Mouse (Mus musculus) kidney, postnatal 10 days (tissue): ENCODE measurements around the gene F930015N05Rik.

Experiments
- DNase-seq: peaks from one replicate; pipeline ENCODE4 v3.0.0; 2021; ENCODE audit warnings: mixed read lengths

The F930015N05Rik gene

DNA sequence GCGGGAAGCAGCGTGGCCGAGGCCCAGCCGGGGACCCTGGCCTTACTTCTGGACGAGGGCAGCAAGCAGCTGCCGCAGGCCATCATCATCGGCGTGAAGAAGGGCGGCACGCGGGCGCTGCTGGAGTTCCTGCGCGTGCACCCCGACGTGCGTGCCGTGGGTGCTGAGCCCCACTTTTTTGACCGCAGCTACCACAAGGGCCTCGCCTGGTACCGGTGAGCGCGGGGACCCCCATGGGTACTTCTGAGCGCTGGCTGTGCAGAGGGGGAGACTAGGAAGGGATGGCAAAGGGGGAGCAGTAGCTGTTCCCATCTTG is at the start of gene F930015N05Rik:
F930015N05Rik (minus strand) TSS at position 242 of the 316 bp plus-strand sequence.
- no peak for DNase-seq

DNA sequence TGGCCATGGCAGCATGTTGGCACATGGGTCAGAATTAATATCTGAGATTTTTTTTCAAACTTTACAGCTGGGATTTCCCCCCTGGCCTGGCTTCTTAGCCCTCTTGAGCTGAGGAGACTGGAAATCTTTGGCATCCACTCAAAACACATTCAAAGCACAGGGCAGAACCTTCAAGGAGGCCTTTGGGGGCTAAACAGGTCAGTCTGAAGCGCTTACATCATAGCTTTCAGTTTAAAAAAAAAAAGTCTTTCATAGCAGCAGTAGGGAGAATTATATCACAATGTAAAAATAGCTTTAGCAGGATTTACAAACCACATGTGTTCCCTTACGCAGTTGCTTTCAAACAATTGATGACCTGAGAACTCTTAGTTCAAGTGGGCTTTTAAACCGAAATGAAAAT is 45.0 kb upstream of the F930015N05Rik start:
- DNase-seq: no peak

DNA sequence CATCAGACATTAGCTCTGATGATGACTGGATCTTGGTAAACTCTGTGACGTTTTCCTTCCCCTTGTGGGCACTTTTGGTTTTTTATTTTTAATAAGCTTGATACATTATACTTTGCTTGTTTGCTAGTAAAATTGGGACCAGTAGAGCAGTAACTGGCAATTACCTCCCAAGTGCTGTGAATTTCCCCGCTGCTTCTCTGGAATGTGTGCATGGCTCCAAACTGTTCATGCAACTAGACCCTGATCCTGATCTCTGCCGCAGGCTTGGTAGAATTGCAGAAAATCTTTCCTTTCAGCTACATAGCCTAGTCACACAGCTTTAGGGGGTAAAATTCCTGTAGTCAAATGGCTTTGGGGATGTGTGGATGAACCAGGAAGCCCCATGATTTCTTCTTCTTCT is 37.2 kb upstream of the F930015N05Rik start:
- no peak for DNase-seq

DNA sequence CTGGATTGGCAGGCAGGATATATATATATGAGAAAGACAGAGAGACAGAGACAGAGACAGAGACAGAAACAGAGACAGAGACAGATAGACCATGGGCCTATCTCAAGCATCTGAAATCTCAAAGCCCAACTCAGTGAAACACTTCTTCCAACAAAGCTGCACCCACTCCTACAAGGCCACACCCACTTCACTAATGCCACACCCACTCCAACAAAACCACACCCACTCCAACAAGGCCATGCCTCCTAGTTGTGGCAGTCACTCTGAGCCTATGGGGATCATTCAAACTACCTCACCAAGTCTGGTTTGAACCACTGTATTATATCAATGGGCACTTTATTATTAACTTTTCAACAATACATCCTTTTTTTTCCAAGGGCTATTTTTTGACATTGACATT is 34.2 kb upstream of the F930015N05Rik start:
- no peak for DNase-seq

DNA sequence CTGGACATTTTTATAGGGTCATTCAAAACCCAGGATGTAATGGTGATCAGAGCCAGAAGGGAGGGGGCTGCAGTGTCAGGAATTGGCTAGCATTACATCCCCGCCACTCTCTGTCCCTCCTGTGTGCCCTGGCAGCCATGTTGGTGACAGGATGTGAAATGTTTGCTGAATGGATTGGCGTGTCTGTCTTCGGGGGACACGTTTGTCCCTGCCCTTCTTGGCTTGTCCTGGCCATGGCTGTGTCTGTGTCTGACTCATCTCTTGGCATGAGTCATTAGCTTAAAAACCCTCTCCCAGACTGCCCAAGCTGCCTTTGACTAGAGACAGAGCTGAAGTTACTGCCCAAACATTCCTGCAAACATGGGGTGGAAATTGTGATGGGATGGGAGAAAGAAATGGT is 32.3 kb upstream of the F930015N05Rik start:
- DNase-seq: no peak

DNA sequence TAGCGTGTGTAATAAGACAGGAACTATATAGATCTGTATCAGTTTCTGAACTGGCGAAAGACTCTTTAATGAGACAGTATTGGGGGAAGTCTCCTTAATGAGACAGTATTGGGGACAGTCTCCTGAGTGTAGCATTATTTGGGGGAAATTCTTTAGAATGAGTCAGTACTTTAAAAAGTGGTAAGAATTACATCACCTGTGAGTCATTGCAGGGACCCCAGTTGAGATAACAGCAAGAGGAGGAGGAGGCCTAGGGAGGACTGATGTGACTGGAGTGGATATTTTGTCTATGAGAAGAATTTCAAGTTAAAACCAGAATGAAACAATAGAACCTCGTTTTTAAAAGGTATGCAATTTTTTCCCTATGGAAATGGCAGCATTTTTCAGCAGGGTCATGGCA is 25.3 kb upstream of the F930015N05Rik start:
- DNase-seq: no peak

DNA sequence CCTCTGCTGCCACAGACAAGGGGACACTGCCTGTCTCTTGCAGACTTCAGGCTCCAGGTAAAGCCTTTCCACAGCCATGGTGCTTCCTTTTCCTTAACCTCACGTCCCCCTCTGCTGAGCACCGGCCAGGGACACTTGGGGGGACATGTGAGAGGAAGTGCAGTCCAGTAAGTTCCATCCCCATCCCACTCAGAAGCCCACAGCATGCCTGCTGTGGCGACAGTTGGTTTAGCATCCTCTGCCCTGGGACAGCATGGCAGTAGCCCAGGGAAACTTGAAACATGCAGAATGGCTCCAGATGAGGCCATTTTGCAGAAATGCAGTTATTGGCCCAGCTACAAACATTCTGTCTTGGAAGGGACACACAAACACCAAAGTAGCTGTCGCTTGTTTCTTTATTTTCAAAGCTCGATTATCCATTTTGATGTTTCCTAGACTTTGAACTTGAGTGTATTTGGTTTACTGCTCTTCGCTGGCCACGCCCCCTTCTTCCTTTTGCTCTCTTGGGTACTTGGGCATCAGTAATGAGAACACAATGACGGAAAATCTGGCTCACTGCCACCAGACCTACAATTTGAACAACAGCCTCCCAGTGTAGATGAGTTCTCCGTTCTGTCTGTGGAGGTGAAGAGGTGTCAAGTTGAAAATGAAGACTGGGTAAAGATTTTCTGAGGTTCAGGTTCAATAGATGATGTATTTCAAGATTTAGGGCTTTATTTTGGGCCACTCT is 12.3 kb upstream of the F930015N05Rik start:
- DNase-seq: no peak

DNA sequence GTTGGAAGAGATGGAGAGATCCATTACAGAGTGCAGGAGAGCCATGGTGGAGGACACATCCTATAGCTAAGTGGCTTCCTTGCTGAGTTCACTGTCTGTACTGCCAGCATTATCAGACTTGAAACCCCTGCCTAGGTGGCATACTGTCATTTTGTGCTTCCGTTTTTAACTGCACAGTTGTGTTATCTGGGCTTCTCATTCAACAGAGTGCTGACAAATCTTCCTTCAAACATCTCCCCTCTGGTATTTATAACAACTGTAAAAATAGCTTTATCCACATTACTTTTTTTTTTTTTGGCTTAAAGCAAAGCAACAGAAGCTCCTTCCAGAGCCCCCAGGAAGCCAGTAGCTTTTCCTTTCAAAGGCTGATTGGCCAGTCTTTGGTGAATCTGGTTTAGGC is 8.8 kb upstream of the F930015N05Rik start:
- no peak for DNase-seq

DNA sequence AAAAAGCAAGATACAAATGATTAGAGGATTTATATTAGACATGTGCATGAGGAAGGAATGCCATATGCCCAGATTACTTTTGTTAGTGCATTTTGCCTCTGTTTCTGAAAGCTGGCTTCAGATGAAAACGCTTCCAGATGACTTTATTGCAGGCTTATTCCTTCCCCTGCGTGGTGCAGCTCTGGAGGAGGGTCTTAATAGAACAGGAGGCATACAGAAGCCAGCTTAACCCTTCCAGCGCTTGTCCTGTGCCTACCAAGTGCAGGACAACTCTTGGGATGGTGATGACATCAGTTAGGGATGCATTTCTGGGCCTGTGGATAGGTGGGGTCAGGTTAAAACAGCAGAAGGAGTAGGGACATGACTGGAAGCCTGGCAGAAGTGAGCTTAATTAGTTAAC is 6.2 kb upstream of the F930015N05Rik start:
- DNase-seq: no peak

DNA sequence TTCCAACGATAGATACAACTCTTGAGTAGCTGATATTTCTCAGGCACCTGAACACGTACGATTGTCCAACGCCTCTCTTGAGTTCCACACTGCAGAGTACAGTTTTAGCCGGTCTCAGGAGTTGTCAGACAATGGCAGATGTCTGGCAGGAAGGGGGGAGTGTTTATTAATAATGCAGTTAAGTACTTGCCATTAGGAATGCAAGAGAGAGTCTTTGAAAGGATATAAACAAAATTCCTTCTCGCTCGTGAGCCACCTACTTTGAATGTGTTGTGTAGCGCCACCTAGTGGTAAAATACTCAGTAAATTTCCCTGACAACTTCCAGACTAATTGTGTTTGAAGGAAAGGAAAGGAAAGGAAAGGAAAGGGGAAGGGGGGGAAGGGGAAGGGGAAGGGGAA is 5.7 kb upstream of the F930015N05Rik start:
- DNase-seq: peak; percentile 45

DNA sequence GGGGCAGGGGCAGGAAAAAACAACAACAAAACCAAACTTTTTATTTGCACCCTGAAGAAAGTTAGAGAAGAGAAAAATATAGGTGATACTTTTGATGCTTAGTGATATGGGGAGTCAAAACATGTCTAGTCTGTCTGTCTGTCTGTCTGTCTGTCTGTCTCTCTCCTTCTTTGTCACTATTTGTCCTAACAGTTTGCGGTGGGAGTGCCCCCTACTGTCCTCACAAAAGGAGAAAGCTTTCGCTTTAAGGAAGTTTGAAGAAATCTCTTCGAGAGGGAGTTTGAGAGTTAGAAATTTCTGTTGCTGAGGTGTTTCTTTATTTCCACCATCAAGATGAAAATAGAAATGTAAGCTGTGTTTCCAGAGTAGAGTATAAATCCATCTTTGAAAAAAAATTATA is 2.5 kb upstream of the F930015N05Rik start:
- DNase-seq: peak; percentile 18

DNA sequence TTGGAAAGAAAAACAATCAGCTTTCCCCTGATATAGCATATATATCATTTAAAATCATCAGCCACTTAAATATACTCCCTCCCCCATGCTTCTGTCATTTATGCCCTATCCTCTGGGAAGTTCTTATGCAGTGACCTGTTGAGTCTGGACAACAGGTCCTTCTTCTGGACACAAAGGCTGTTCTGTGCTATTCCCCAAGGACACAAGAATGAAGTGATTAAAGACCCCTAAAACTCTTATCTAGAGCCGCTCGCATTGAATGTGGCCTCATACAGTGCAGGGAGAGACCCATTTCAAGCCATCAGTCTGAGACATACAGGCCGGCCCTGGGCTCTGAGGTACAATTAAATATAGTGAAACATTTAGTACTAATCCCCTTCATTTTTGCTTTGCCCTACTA is 1.3 kb upstream of the F930015N05Rik start:
- no peak for DNase-seq

DNA sequence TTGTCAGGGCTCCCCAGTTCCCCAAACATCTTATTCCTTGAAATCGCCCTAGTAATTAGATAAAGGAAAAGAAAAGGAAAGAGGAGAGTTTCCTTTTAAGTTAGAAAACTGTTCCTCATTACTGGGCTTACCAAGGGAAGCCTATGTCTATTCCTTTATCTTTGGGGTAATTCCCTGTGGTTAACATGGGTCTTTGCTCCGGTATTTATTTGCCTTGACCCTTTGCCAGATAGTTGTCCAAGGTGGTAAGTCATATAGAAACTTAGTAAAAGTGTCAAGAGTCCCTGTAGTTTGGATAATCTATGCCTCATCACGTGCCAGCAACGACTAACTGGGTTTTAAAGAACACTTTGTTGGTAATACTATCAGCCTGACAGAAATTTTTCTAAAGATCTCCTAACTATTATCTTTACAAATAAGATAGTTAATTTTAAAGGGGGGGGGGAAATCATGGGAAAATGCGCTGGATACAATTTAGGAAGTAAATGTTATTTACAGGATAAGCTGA is 392 bp upstream of the F930015N05Rik start:
- no peak for DNase-seq

DNA sequence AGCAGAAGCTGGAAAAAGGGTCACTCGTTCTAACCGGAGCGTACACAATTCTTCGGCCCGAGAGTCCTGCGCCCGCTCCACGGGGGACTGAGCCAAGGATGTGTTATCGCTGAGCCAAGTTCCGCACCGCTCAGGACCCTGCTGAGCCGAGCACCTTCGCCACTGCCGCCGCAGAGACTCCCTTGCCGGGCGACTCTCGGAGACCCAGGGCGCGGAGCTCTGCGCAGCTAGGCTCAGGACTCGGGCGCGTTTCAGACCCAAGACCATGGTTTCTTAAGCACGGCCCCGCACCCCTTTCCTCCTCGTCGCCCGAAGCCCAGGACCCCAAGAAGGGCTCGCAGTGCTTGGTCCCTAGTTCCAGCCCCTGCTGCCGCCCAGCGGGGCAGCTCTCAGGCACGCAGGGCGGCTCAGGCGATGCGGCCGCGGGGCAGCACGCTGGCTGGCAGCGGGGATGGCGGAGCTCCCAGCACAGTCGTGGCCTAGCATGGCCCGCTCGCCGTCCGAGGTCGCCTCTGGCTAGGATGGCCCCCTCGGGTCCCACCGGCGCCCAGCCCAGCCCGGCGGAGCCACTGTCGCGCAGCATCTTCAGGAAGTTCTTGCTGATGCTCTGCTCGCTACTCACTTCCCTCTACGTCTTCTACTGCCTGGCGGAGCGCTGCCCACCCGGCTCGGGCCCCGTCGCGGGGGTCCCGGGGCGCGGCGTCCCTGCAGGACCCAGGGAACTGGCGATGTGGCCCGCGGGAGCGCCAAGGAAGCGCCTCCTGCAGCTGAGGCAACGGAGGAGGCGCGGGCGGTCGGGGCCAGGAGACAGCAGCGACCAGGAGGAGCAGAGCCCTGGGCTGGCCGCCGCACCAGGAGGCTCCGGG is 674 bp downstream of the F930015N05Rik start:
- peak; percentile 56 for DNase-seq

DNA sequence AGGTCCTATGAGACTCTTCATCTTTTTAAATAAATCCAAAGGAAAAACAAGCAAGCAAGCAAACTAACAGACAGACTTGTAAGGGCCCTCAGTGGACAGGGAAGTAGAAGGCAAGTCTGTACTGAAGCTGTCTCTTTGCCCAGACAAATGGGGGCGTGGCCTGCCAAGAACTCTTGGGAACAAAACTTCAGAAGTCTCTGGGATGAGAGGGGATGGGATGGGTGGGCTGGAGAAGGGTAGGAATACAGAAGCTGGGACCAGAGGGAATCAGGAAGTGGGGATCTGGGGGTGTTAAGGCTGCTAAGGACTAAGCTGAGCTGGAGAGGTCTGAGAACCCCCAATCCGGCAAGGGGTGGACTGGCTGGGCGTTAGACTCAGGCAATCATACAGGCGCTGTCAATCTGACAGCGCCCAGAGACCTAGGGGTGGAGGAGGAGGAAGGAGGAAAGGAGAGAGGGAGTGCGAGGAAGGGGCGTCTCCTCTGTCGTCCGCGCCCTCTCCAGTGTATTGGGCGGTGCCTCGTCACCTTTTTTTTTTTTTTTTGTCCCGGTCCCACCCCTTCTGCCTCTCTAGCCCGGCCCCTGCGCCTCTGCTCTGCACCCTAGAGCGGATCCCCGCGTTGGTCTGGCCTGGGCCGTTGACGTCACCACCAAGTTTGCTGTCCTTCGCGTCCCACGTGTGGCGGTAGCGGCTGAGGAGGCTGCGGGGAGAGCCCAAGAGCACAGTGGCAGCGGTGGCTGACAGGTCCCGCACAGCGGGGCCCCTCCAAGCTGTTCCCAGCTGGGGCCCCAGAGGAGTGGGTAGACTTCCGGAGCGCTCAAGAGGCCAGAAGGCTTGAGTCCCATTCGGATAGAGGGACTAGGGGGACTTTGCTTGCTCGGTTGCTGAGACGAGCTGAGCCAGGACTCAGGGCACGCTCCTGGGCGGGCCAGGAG is 1.6 kb downstream of the F930015N05Rik start, which contains the start of gene Hs3st3a1:
Hs3st3a1 (plus strand) TSS at position 722 of the 935 bp plus-strand sequence.
- peak; percentile 78 for DNase-seq

DNA sequence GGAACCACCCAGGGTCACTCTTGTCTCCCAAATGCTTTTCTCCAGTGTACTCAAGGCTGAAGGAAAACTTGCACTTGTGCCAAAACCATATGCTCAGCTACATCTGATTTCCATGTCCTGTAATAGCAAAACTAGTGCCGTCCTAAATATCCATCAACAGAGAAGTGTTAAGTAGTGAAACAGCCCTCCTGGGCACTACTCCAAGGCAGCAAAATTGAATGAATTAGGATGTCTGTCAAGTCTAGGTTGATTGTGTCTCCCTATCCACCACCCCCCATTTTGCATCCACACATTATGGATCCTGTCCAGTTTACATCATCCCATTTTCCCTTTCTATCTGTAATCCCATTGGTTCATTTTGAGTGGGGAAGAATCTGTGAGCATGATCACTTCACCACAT is 17.5 kb downstream of the F930015N05Rik start:
- no peak for DNase-seq

DNA sequence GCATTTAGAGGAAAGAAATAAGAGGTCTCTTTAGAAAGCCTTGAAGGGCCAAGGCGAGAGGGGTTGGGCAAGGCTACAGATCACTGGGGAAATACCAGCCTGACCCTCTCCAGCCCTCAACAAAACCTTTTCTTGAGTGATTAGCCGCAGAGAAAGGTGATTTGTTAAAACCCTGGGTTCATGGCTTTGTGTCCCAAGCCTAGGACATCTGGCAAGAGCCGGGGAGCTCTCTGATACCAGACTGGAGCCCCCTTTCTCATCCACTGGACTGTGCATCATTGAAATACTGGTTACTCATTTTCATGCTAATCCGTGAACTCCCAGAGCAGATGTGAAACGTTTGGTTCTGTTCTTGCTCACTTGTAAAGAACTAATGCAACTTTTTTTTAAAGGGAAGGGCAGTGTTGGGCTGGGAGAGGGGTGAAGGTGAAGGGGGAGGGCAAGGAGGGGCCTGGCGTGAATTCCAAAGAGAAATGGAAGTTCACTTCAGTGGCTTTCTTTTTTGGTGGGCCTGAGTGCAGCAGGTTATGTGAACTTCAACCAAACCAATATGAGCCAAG is 35.8 kb downstream of the F930015N05Rik start:
- DNase-seq: no peak

DNA sequence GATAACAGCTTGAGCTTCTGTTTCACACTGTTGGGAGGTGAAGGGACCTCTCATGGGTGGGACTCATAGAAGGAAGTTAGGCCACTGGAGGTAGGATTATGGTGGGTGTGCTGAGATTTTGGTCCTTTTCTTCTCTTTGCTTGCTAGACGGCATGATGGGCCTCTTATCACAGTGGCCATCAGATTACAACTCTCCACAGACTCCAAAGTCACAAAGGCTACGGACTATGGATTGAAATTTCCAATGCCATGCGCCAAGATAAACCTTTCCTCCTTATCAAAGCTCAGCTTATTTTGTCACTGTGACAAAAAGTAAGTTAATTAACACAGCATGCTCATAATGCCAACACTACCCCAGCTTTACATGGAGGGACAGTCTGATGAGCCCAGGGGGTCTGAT is 38.8 kb downstream of the F930015N05Rik start:
- DNase-seq: no peak

DNA sequence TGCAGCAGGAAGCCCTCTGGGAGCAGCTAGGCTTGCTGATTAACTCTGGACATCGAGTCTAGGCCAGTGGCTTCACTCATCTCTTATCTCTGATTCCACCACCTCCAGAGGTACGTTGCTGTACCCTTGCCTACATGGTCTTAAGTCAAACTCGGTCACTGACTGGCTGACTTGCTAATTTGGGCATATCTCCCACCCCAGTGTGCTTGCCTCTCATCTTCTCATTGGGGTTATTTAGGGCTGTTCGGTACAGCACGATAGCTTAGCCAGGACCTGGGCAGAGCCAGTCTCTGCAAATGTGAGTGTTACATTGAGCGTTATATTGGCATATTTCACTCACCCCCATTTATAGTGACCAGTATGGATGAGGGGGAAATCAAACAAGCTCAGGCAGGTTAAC is 39.5 kb downstream of the F930015N05Rik start:
- DNase-seq: no peak

DNA sequence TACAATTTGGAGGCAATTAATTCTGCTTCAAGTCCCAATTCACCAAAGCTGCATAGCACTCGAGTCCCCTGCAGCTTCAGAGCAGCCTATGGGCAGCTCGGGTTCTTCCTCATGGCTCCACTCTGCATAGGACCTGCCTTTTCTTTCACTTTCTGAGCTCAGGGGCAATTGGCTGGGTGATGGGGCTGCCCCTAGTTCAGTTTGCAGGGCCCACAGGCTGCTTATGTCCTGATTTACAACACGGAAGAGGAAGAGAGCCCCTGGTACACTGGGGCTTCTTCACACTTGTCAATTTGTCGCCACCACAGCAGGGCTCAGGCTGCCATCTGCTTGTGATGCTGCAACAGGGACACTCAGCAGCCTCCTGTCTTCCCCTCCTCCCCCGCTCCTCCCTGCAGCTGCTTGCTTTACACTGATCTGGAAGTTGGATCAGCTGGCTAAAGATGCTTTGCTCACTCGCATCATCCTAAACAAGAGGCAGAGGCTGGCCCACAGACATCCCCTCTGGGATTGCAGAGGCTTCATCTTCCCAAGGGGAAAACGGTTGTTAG is 40.0 kb downstream of the F930015N05Rik start:
- peak; percentile 24 for DNase-seq

DNA sequence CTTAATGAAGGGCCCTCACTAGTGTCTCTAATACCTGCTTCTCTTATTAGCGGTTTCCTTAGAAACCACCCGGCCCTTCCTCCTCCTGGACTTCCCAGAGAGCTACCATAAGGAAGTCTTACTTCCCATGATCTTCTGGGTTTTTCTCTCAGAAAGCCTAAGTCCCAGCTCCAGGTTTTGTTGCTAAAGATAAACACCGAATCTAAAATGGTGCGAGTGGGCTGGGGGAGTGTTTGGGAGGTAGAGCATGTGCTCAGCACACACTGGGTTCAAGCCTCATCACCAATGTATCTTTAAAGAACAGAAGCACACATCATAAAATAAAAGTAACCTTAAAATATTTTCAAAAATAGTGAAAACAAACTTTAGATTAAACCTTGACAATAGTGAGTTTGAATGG is 50.1 kb downstream of the F930015N05Rik start:
- no peak for DNase-seq
